Mouse (Mus musculus): ENCODE results near the gene Ptprn2. TPM values are rescaled to one million over a fixed set of nuclear protein-coding genes. Genes with fewer than 3 reads are reported as not detected.

Gene Ptprn2
- total RNA-seq, 1 experiment from 2014 or later, result 0.12 TPM

DNA sequence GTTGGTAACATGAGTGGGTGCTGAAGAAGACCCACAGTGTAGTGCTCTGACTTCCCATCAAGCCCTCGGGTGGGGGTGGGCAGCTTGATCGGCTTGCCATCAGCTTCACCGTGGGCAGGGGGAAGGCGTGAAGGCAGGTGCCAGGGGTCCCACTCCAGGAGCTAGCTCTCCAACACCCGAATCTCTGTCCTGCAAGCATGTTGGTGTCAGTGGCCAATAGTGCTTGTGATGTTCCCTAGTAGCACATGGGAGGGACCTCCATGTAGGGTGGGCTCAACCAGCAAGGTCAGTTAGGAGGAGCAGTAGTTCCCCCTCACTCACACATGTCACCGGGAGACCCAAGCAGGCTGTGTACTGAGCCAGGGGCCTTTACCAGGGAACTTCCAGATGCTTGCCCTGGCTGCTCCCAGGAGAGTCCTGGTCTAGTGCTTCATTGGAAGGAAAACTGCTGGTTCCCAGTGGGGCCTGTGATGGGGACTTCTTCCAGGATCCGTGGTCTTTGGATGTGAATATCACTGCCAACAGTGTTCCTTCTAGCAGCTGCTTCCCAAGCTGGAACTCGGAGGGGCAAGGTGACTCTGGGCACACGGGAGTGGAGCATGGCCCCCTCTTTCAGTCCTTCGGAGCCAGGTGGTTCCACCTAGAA, 569.5 kb downstream of the Ptprn2 start:
- ATAC-seq (ENCODE audit: extremely low read depth, insufficient number of reproducible peaks, low FRiP score, poor library complexity, severe bottlenecking), result 0 out of 2 replicates have a peak, but pooled peaks have one; percentile 16

- no peak for ATAC-seq (ENCODE audit: extremely low read depth, insufficient number of reproducible peaks, low FRiP score, poor library complexity, severe bottlenecking)
Measured at GRCm38 (mm10) chr12:117058184-117058958, 572.9 kb downstream of the Ptprn2 start.

GRCm38 (mm10) chr12:117058975-117059374, 573.5 kb downstream of the Ptprn2 start:
- ATAC-seq (ENCODE audit: extremely low read depth, insufficient number of reproducible peaks, low FRiP score, poor library complexity, severe bottlenecking), result no peak

GRCm38 (mm10) chr12:117077664-117078063, 592.1 kb downstream of the Ptprn2 start:
- peak; percentile 70; the same call in 1 of the 2 replicates for ATAC-seq (ENCODE audit: extremely low read depth, insufficient number of reproducible peaks, low FRiP score, poor library complexity, severe bottlenecking)

DNA sequence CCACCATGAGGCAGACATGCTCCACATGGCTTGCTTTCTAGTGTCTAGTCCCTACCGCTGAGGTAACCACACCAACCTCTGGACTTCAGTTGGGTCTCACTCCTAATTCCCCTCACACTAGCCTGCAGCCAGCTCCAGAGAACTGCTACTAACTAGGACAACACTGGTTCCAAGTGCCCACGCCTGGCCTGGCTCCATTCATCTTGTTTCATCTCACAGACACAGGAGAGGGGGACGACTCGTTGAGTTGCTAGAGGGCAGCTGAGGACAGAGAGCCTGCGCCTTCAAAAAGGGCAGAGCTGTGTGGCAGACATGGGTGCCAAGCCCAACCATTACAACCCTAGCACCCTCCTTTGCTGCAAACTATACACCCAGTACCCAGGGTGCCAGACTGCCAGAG, 593.4 kb downstream of the Ptprn2 start:
- ATAC-seq (ENCODE audit: extremely low read depth, insufficient number of reproducible peaks, low FRiP score, poor library complexity, severe bottlenecking), result no peak

- ATAC-seq (ENCODE audit: extremely low read depth, insufficient number of reproducible peaks, low FRiP score, poor library complexity, severe bottlenecking), result no peak
Measured at GRCm38 (mm10) chr12:117079724-117080123, 594.2 kb downstream of the Ptprn2 start.

GRCm38 (mm10) chr12:117083856-117084701, 598.6 kb downstream of the Ptprn2 start:
- ATAC-seq (ENCODE audit: extremely low read depth, insufficient number of reproducible peaks, low FRiP score, poor library complexity, severe bottlenecking), result no peak

DNA sequence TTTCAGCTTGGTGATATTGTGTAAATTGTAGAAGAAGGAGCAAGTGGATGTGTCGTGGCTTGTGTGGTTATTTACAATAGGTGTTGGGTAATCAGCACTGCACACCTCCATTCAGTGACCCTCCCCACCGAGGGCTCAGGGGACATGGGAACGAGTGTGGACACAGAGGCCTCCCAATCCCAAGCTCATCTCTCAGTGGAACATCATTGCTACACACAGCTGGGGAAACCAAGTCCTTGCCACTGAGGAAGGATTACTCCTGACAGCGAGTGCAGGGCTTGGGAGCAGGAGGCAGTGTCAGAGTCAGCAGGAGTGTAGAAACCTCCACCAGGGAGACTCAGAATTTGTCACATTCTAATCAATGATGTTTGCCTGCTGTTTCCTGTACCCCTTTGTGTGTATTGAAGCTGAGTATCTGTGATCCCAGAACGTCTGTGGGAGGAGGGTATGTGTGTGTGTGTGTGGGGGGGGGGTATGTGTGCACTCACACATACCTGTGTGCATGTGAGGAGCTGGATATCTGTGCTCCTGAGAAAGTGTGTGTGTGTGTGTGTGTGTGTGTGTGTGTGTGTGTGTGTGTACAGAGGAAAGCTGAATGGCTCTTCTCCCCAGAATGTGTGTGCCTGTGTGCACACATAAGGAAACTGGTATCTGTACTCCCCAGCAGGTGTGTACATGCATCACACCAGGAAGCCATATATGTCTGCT, 599.3 kb downstream of the Ptprn2 start:
- no peak for ATAC-seq (ENCODE audit: extremely low read depth, insufficient number of reproducible peaks, low FRiP score, poor library complexity, severe bottlenecking)

DNA sequence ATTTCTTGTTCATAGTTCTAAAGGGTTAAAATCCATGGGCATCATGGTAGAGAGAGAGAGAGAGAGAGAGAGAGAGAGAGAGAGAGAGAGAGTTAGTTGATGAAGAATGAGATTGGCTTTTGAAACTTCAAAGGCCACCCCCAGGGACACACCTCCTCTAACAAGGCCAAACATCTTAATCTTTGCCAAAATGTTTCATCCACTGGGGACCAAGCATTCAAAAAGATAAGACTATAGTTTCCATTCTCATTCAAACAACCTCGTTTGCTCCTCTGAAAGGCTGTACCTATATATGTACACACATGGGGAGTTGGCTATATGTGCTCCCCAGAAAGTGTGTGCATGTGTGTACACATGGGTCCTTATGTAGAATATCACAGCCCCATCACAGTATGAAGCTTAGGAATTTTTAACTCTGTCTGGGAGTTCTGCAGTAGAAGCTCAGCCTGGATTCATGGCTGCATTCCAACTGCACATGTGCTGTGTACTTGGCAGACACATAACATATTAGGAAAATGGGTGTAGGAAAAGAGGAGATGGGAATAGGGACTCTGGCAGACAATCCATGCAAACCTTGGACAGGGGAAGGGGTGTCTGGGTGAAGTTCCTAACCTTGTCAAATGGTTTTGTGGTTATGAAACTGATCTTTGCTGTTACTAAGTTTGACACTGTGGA, 600.3 kb downstream of the Ptprn2 start:
- ATAC-seq (ENCODE audit: extremely low read depth, insufficient number of reproducible peaks, low FRiP score, poor library complexity, severe bottlenecking), result no peak

- no peak for ATAC-seq (ENCODE audit: extremely low read depth, insufficient number of reproducible peaks, low FRiP score, poor library complexity, severe bottlenecking)
Measured at GRCm38 (mm10) chr12:117092345-117093107, 607.0 kb downstream of the Ptprn2 start.

GRCm38 (mm10) chr12:117095941-117096340, 610.4 kb downstream of the Ptprn2 start:
- ATAC-seq (ENCODE audit: extremely low read depth, insufficient number of reproducible peaks, low FRiP score, poor library complexity, severe bottlenecking), result no peak

DNA sequence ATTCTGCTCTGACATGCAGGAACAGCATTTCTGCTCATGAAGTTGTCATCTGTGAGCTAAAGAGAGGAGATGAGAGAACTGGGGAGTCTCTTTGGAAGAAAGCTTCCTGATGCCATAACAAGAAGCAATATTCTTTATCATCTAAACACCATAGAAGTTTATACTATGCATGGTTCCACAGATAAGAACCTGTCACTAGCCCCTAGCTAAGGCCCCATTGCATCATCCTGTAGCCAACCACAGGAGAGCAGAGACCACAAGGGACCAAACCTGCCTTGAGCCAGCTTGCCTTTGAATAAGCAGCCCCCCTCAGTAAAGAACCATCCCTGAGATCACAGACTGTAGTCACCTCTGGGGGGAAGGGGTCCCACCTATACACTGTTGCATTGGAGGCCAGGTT, 612.8 kb downstream of the Ptprn2 start:
- ATAC-seq (ENCODE audit: extremely low read depth, insufficient number of reproducible peaks, low FRiP score, poor library complexity, severe bottlenecking), result no peak

DNA sequence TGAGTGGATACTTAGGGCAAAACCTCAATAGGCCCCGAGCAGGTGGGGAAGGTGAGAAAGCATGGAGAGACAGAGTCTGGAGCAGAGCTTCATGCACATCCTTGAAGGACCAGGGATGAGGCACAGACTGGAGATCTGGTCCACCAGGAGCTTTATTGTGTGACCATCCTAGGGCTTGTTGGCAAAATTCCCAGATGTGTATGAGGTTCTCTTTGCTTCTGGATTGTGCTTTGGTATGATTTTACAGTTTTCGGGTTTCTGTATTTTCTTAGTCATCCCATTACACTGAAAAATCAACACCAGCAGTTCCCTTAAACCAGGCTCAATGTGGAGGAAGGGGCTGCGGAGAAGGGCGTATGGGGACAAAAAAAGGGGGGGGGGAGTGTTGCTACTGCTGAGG, 621.2 kb downstream of the Ptprn2 start:
- ATAC-seq (ENCODE audit: extremely low read depth, insufficient number of reproducible peaks, low FRiP score, poor library complexity, severe bottlenecking), result no peak

GRCm38 (mm10) chr12:117107143-117107616, 621.7 kb downstream of the Ptprn2 start:
- no peak for ATAC-seq (ENCODE audit: extremely low read depth, insufficient number of reproducible peaks, low FRiP score, poor library complexity, severe bottlenecking)

- ATAC-seq (ENCODE audit: extremely low read depth, insufficient number of reproducible peaks, low FRiP score, poor library complexity, severe bottlenecking), result no peak
Measured at GRCm38 (mm10) chr12:117115254-117115865, 629.8 kb downstream of the Ptprn2 start.

GRCm38 (mm10) chr12:117127078-117127477, 641.6 kb downstream of the Ptprn2 start:
- no peak for ATAC-seq (ENCODE audit: extremely low read depth, insufficient number of reproducible peaks, low FRiP score, poor library complexity, severe bottlenecking)

DNA sequence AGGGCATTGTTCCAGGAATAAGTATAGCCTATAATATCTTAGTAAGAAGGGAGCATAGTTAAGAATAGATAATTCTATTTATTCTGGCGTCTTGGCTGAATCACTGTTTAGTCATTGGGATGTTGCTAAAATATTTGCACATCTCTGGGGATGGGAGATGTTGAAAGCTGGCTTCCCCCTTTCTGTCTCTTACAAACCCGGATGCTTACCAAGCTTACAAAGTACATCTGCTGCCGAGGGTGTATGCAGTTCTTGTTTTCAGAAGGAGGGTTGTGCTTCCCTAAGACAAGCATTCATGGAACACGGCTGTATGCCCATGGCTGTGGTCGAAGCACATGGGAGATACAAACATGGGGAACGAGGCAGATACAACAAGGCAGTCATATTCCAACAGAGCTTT, 642.0 kb downstream of the Ptprn2 start:
- no peak for ATAC-seq (ENCODE audit: extremely low read depth, insufficient number of reproducible peaks, low FRiP score, poor library complexity, severe bottlenecking)

Measured in neutrophil, adult 5-6 weeks (primary cell).